Mouse (Mus musculus) neural tube, embryonic 11.5 days (tissue): ENCODE data around the gene Dhx35. TPM values are rescaled to one million over a fixed set of nuclear protein-coding genes. Genes with fewer than 3 reads are reported as not detected.

Source experiments
- ATAC-seq: fragments of 200-750 bp; cut with Nextera tagmentation; 2 replicates; pipeline ENCODE4 v1.8.0; 2017; ENCODE audit warnings: moderate number of reproducible peaks, mild to moderate bottlenecking, moderate TSS enrichment, moderate library complexity; ENCODE audit not compliant: insufficient read depth, low FRiP score, low TSS enrichment
- DNase-seq: peaks from one replicate; pipeline ENCODE4 v3.0.0-alpha.2; 2015; ENCODE audit warnings: low spot score
- H3K27ac ChIP-seq: fragments of 300-500 bp; sonication (generic); 2 replicates; pipeline ENCODE4 v1.5.1; 2014; ENCODE audit warnings: low read depth, mild to moderate bottlenecking, low read length
- H3K27me3 ChIP-seq: fragments of 300-500 bp; sonication (generic); 2 replicates; pipeline ENCODE4 v1.6.1; 2014; ENCODE audit warnings: mild to moderate bottlenecking, low read length, mixed read lengths; ENCODE audit not compliant: control insufficient read depth, insufficient read depth
- H3K36me3 ChIP-seq: fragments of 300-500 bp; sonication (generic); 2 replicates; pipeline ENCODE4 v1.6.1; 2014; ENCODE audit warnings: mild to moderate bottlenecking, low read length, moderate library complexity, mixed read lengths; ENCODE audit not compliant: control insufficient read depth, insufficient read depth
- H3K4me1 ChIP-seq: fragments of 300-500 bp; sonication (generic); 2 replicates; pipeline ENCODE4 v1.6.1; 2014; ENCODE audit warnings: low read length, mixed read lengths; ENCODE audit not compliant: control insufficient read depth, insufficient read depth
- H3K4me2 ChIP-seq: fragments of 300-500 bp; sonication (generic); 2 replicates; pipeline ENCODE4 v1.6.1; 2014; ENCODE audit warnings: low read depth, mild to moderate bottlenecking, moderate library complexity
- H3K4me3 ChIP-seq: fragments of 300-500 bp; sonication (generic); 2 replicates; pipeline ENCODE4 v1.5.1; 2014; ENCODE audit warnings: low read depth, low read length
- H3K9ac ChIP-seq: fragments of 300-500 bp; sonication (generic); 2 replicates; pipeline ENCODE4 v1.6.1; 2014; ENCODE audit warnings: mild to moderate bottlenecking, low read length
- H3K9me3 ChIP-seq: fragments of 300-500 bp; sonication (generic); 2 replicates; pipeline ENCODE4 v1.6.1; 2016; ENCODE audit warnings: low read length; ENCODE audit not compliant: control insufficient read depth
- WGBS: fragments of 180-500 bp; shearing (Covaris S2); extraction: QIAGEN DNeasy Blood & Tissue Kit; methylation state at CpG from one replicate; pipeline ENCODE4 v1.1.7; 2014; 5-methylcytosine and 5-hydroxymethylcytosine counted together
- polyA plus RNA-seq: library from polyadenylated mRNA; unstranded; fragments of >200 nt; fragmentation: Nextera tagmentation; extraction: Ambion mirVana; gene quantifications from 2 replicates; pipeline ENCODE4 v1.2.1, GENCODE M21; 2014

Dhx35 gene
- polyA plus RNA-seq, 1 experiment from 2014 or later: 16.5 TPM

DNA sequence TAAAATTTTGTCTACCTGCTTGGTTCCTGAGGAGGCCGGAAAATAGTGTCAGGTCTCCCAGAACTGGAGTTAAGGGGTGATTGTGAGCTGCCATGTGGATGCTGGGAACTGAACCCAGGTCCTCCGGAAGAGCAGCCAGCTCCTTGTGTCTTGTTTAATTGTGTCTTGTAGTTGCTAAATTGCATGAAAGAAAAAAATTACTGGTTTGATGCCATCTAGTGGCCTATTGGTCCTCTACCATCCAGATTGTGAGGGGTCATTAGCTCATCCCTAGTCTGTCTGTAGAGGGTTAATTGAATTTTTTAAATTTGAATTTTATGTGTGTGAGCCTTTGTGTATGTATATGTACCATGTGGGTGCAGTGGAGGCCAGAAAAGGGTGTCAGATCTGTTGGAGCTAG, 33.5 kb downstream of the Dhx35 start:
- H3K4me2 ChIP-seq: no peak overlapping the region
- no peaks in the 10 kb centered on the region for H3K36me3 ChIP-seq
- no peaks in the 10 kb centered on the region for H3K4me1 ChIP-seq
- 92% methylated on average over 2 of the region's 2 CpGs for WGBS
- ATAC-seq (no peak), DNase-seq (no peak)
- H3K9me3 ChIP-seq: no peaks in the 10 kb centered on the region
- H3K27ac ChIP-seq: no peak overlapping the region
- H3K27me3 ChIP-seq: no peaks in the 10 kb centered on the region
- H3K4me3 ChIP-seq: no peak overlapping the region
- H3K9ac ChIP-seq: no peak overlapping the region

DNA sequence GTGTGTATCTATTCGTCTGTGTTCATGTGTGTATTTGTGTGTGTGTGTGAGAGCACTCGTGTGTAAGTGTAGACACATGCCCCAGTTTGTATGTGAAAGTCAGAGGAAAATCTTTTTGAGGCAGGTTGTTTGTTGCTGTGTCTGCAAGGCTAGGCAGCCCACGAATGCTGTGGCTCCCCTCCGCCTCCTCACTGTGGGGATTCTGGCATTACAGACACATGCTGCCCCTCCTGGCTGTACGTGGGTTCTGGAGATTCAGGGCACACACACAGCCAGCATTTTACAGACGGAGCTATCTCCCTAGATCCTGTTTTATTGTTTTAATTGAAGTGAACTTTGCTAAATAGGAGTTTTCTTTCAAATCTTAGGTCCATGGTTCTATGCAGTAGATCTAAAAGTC, 35.1 kb downstream of the Dhx35 start:
- H3K9ac ChIP-seq: no peak overlapping the region
- no peaks in the 10 kb centered on the region; the same call in 1 of the 2 replicates for H3K36me3 ChIP-seq
- no peak overlapping the region for H3K27ac ChIP-seq
- H3K4me1 ChIP-seq: no peaks in the 10 kb centered on the region
- H3K4me2 ChIP-seq: no peak overlapping the region
- 83% methylated on average over 6 of the region's 6 CpGs for WGBS
- no peaks in the 10 kb centered on the region for H3K27me3 ChIP-seq
- no peaks in the 10 kb centered on the region for H3K9me3 ChIP-seq
- H3K4me3 ChIP-seq: no peak overlapping the region
- DNase-seq (no peak), ATAC-seq (no peak)

DNA sequence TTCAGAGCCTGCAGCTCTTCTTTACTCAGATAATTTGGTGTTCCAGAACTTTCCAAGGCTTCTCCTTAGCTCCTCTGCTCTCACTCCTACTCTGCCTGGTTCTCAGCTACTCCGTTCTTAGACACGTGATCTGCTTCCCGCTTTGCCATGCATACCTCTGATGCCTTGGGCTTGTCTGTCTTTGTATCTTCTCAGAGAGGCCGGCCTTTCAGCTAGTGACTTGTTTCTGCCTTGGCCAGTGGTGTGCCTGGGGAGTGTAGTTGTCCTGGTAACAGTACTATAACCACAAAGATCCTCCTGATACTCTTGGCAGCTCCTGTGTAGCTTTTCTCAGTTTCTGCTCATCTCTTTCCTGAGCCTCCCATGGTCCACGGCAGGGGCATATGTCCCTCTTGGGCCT, 38.6 kb downstream of the Dhx35 start:
- Histone ChIP-seq H3K36me3 (peaks cover 3% of the 10 kb centered on the region; the same call in 1 of the 2 replicates), H3K9me3 (no peaks in the 10 kb centered on the region), H3K27ac (no peak overlapping the region), H3K4me2 (no peak overlapping the region), H3K4me3 (no peak overlapping the region), H3K4me1 (no peaks in the 10 kb centered on the region), H3K27me3 (no peaks in the 10 kb centered on the region), H3K9ac (no peak overlapping the region)
- 92% methylated on average over 5 of the region's 5 CpGs for WGBS
- DNase-seq (no peak), ATAC-seq (no peak)

DNA sequence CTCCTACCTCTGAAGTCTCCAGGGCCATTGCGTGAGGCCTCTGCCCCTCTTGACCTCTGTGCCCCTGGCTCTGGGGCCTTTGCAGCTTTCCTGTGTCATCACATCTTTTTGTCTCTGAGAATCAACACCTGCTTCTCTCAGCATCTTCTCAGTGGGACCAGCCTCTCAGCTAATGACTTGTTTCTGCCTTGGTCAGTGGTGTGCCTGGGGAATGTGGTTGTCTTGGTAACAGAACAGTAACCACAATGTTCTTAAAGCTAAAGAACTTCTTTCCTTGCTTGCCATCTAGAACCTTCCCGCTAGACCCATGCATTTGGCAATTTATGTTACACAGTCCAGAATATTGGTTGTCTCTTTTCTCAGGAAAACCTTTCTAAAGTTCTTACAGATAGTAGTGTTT, 39.0 kb downstream of the Dhx35 start:
- no peak for ATAC-seq
- WGBS: 75% methylated on average over 2 of the region's 2 CpGs
- no peak overlapping the region for H3K4me2 ChIP-seq
- H3K9me3 ChIP-seq: no peaks in the 10 kb centered on the region
- peaks cover 3% of the 10 kb centered on the region; the same call in 1 of the 2 replicates for H3K36me3 ChIP-seq
- no peak overlapping the region for H3K27ac ChIP-seq
- DNase-seq: no peak
- no peak overlapping the region for H3K9ac ChIP-seq
- no peaks in the 10 kb centered on the region for H3K27me3 ChIP-seq
- no peaks in the 10 kb centered on the region for H3K4me1 ChIP-seq
- no peak overlapping the region for H3K4me3 ChIP-seq

DNA sequence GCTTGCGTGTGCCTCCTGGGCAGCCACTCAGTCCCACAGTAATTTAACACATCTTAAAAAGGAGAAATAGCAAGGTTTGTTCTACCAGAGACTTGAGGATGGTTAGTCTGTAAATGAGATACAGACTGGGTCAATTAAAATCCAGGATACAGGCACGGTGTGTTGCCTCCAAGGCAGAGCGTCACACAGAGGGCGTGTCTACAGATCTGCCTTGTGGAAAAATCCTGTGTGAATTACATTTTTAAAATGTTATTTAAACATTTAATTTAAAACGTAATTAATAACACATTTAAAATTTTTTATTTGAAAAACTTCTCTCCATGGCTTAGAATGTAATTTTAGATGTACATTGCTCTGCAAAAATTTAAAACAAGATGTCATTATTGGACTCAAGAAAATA, 48.7 kb downstream of the Dhx35 start:
- WGBS: 91% methylated on average over 5 of the region's 5 CpGs

DNA sequence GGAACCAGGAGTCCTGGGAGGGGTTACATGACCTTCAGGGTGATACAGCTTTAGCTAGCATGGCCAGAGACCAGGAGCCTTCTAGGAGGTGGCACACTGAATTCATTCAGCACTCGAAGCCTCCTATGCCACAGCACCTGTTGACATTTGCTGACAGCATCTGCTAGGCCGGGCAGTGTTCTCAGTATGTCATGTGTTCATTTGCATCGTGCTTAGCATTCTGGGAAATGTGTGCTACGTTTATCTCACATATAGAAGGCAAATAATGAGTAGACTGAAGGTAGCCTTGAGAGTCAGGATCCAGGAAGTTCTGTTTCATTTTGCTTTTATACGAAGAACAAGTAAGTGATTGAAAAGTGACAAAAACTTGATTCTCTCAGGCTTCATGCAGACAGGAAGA, 50.4 kb downstream of the Dhx35 start:
- no peak overlapping the region for H3K4me2 ChIP-seq
- no peaks in the 10 kb centered on the region for H3K9me3 ChIP-seq
- no peaks in the 10 kb centered on the region for H3K4me1 ChIP-seq
- H3K9ac ChIP-seq: no peak overlapping the region
- no peak for DNase-seq
- peaks cover 7% of the 10 kb centered on the region for H3K36me3 ChIP-seq
- H3K27ac ChIP-seq: no peak overlapping the region
- WGBS: 92% methylated on average over 5 of the region's 5 CpGs
- ATAC-seq: no peak
- no peaks in the 10 kb centered on the region for H3K27me3 ChIP-seq
- H3K4me3 ChIP-seq: no peak overlapping the region

More for the DNA sequence above, 48.7 kb downstream of the Dhx35 start:
- ATAC-seq (no peak), DNase-seq (no peak)
- Histone ChIP-seq H3K27me3 (no peaks in the 10 kb centered on the region), H3K27ac (no peak overlapping the region), H3K9ac (no peak overlapping the region), H3K36me3 (peaks cover 7% of the 10 kb centered on the region), H3K4me2 (no peak overlapping the region), H3K9me3 (no peaks in the 10 kb centered on the region), H3K4me3 (no peak overlapping the region), H3K4me1 (no peaks in the 10 kb centered on the region)

DNA sequence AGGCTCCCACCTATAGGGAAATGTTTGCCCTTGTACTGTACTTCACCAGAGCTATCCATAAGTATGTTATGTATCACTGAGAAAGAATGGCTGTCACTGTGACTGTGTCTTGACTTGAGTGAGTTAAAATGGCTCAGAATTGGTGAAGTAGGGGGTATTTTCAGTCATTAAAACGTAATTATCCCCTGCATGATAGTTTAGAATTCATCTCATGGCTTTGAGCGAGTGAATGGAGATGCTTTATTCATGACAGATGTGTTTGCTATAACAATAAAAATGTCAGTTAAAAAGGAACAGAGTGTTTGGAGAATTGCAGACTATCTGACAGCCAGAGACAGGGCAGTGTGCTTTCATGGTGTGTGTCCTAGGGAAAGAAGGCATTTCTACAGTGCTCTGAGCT, 51.6 kb downstream of the Dhx35 start:
- Histone ChIP-seq H3K9me3 (no peaks in the 10 kb centered on the region), H3K27ac (no peak overlapping the region), H3K4me2 (no peak overlapping the region), H3K27me3 (no peaks in the 10 kb centered on the region), H3K4me1 (no peaks in the 10 kb centered on the region), H3K36me3 (peaks cover 3% of the 10 kb centered on the region), H3K9ac (no peak overlapping the region), H3K4me3 (no peak overlapping the region)
- ATAC-seq: no peak
- DNase-seq: no peak
- 77% methylated on average over 2 of the region's 2 CpGs for WGBS

DNA sequence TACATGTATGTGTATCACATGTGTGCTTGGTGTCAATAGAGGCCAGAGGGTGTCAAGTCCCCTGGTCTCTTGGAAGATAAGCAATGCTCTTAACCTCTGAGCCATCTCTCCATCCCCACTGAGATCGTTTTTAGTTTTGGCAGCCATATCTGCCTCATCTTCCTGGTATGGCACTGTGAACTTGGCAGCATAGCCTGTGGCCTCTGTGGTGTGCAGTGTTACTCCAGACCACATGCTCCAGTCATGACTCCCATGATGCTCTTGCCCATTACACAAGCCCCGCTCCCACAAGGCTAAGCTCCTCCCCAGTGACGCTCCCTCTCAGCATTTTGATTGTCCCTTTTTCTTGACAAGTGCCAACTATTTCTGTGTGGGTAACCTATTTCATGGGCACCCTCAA, 53.4 kb downstream of the Dhx35 start:
- no peaks in the 10 kb centered on the region for H3K9me3 ChIP-seq
- H3K36me3 ChIP-seq: no peaks in the 10 kb centered on the region; the same call in 1 of the 2 replicates
- no peak overlapping the region for H3K27ac ChIP-seq
- H3K27me3 ChIP-seq: no peaks in the 10 kb centered on the region
- 99% methylated on average over 3 of the region's 3 CpGs for whole genome bisulfite sequencing
- H3K4me2 ChIP-seq: no peak overlapping the region
- DNase-seq (no peak), ATAC-seq (no peak)
- H3K9ac ChIP-seq: no peak overlapping the region
- no peaks in the 10 kb centered on the region for H3K4me1 ChIP-seq
- H3K4me3 ChIP-seq: no peak overlapping the region

DNA sequence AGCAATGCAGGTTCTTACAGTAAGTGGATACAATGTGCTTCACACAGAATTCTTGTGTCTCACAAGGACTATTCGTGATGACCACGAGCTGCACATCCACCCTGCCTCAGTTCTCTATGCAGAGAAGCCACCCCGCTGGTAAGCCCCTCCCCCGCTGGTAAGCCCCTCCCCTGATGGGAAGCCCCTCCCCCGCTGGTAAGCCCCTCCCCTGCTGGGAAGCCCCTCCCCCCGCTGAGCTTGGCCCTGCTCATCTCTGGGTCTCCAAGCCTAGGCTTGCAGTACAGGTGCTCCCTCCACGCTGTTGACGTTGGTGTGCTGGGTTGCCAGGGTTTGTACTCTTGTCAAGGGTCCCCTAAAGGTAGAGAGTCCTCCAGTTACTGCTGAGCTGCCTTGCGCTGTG, 54.8 kb downstream of the Dhx35 start:
- H3K27ac ChIP-seq: no peak overlapping the region
- no peak overlapping the region for H3K9ac ChIP-seq
- H3K4me3 ChIP-seq: no peak overlapping the region
- no peak overlapping the region for H3K4me2 ChIP-seq
- H3K4me1 ChIP-seq: no peaks in the 10 kb centered on the region
- H3K9me3 ChIP-seq: no peaks in the 10 kb centered on the region
- ATAC-seq (no peak), DNase-seq (no peak)
- no peaks in the 10 kb centered on the region; the same call in 1 of the 2 replicates for H3K36me3 ChIP-seq
- 75% methylated on average over 9 of the region's 9 CpGs for WGBS
- H3K27me3 ChIP-seq: no peaks in the 10 kb centered on the region
